Mouse (Mus musculus) erythroblast, embryonic 14.5 days (primary cell): ENCODE data around the gene Wdfy3.

Source experiments
- GATA1 ChIP-seq: IDR thresholded peaks from 2 replicates; pipeline ENCODE4 v1.6.1; 2012; ENCODE audit warnings: low read length, inconsistent platforms, mixed read lengths
- TAL1 ChIP-seq: IDR thresholded peaks from 3 replicates; pipeline ENCODE4 v1.6.1; 2012; ENCODE audit warnings: low read length, inconsistent platforms, mixed read lengths

GRCm38 (mm10) chr5:102055946-102056345 lies 13.8 kb downstream of the Wdfy3 start:
- TF ChIP-seq GATA1 (no peak), TAL1 (no peak)
